Mouse (Mus musculus): ENCODE data around the gene Bok. TPM values are rescaled to one million over a fixed set of nuclear protein-coding genes. Genes with fewer than 3 reads are reported as not detected.
A peak's percentile ranks its signal among the peaks of the same experiment; 100 is the strongest.

Bok gene
- polyA plus RNA-seq, 1 experiment from 2014 or later, result 108 TPM

- Histone ChIP-seq H3K36me3 (ENCODE audit: insufficient read depth, low read length) (peaks cover 23% of the 10 kb centered on the region), H3K9me3 (ENCODE audit: low read length) (no peaks in the 10 kb centered on the region), H3K9ac (replicated peaks; ENCODE audit: low read length) (no peak overlapping the region), H3K27ac (ENCODE audit: low read length) (no peak overlapping the region), H3K4me1 (ENCODE audit: insufficient read depth, low read length) (0 out of 2 replicates have a peak, but pooled peaks cover 8% of the 10 kb centered on the region), H3K4me2 (replicated peaks; ENCODE audit: low read depth, low read length) (no peak overlapping the region), H3K27me3 (ENCODE audit: insufficient read depth, low read length) (no peaks in the 10 kb centered on the region), H3K4me3 (ENCODE audit: low read length) (no peak overlapping the region)
- WGBS, result 81% methylated on average over 1 of the region's 1 CpGs
- no peak for ATAC-seq (ENCODE audit: low FRiP score, low TSS enrichment)
Observed at GRCm38 (mm10) chr1:93702106-93702505, 16.6 kb downstream of the Bok start.

- H3K9ac ChIP-seq (replicated peaks; ENCODE audit: low read length), result no peak overlapping the region
- no peaks in the 10 kb centered on the region for H3K4me1 ChIP-seq (ENCODE audit: insufficient read depth, low read length)
- H3K4me3 ChIP-seq (ENCODE audit: low read length), result no peak overlapping the region
- H3K27ac ChIP-seq (ENCODE audit: low read length), result no peak overlapping the region
- no peak for ATAC-seq (ENCODE audit: low FRiP score, low TSS enrichment)
- WGBS, result 86% methylated on average over 10 of the region's 10 CpGs
- H3K4me2 ChIP-seq (replicated peaks; ENCODE audit: low read depth, low read length), result no peak overlapping the region
- H3K27me3 ChIP-seq (ENCODE audit: insufficient read depth, low read length), result no peaks in the 10 kb centered on the region
- H3K9me3 ChIP-seq (ENCODE audit: low read length), result 0 out of 2 replicates have a peak, but pooled peaks cover 2% of the 10 kb centered on the region
- H3K36me3 ChIP-seq (ENCODE audit: insufficient read depth, low read length), result peaks cover 25% of the 10 kb centered on the region
Observed at GRCm38 (mm10) chr1:93703472-93704048, 18.1 kb downstream of the Bok start.

- 0 out of 2 replicates have a peak, but pooled peaks cover 3% of the 10 kb centered on the region for H3K9me3 ChIP-seq (ENCODE audit: low read length)
- no peak overlapping the region for H3K4me3 ChIP-seq (ENCODE audit: low read length)
- 89% methylated on average over 9 of the region's 9 CpGs for WGBS
- H3K27ac ChIP-seq (ENCODE audit: low read length), result no peak overlapping the region
- H3K4me2 ChIP-seq (replicated peaks; ENCODE audit: low read depth, low read length), result no peak overlapping the region
- ATAC-seq (ENCODE audit: low FRiP score, low TSS enrichment), result no peak
- H3K27me3 ChIP-seq (ENCODE audit: insufficient read depth, low read length), result no peaks in the 10 kb centered on the region
- no peak overlapping the region for H3K9ac ChIP-seq (replicated peaks; ENCODE audit: low read length)
- peaks cover 27% of the 10 kb centered on the region for H3K36me3 ChIP-seq (ENCODE audit: insufficient read depth, low read length)
- no peaks in the 10 kb centered on the region for H3K4me1 ChIP-seq (ENCODE audit: insufficient read depth, low read length)
Observed at GRCm38 (mm10) chr1:93704341-93704740, 18.9 kb downstream of the Bok start.

GRCm38 (mm10) chr1:93705389-93705788, 19.9 kb downstream of the Bok start:
- Histone ChIP-seq H3K9me3 (ENCODE audit: low read length) (0 out of 2 replicates have a peak, but pooled peaks cover 3% of the 10 kb centered on the region), H3K4me3 (ENCODE audit: low read length) (no peak overlapping the region), H3K27me3 (ENCODE audit: insufficient read depth, low read length) (no peaks in the 10 kb centered on the region), H3K4me1 (ENCODE audit: insufficient read depth, low read length) (no peaks in the 10 kb centered on the region), H3K9ac (replicated peaks; ENCODE audit: low read length) (no peak overlapping the region), H3K36me3 (ENCODE audit: insufficient read depth, low read length) (peaks cover 27% of the 10 kb centered on the region), H3K27ac (ENCODE audit: low read length) (no peak overlapping the region), H3K4me2 (replicated peaks; ENCODE audit: low read depth, low read length) (no peak overlapping the region)
- WGBS, result 74% methylated on average over 3 of the region's 3 CpGs
- no peak for ATAC-seq (ENCODE audit: low FRiP score, low TSS enrichment)

GRCm38 (mm10) chr1:93716166-93716565, 30.7 kb downstream of the Bok start:
- Histone ChIP-seq H3K4me3 (ENCODE audit: low read length) (no peak overlapping the region), H3K4me2 (replicated peaks; ENCODE audit: low read depth, low read length) (no peak overlapping the region), H3K9me3 (ENCODE audit: low read length) (no peaks in the 10 kb centered on the region), H3K36me3 (ENCODE audit: insufficient read depth, low read length) (peaks cover 16% of the 10 kb centered on the region), H3K27me3 (ENCODE audit: insufficient read depth, low read length) (no peaks in the 10 kb centered on the region), H3K9ac (replicated peaks; ENCODE audit: low read length) (no peak overlapping the region), H3K4me1 (ENCODE audit: insufficient read depth, low read length) (no peaks in the 10 kb centered on the region), H3K27ac (ENCODE audit: low read length) (no peak overlapping the region)
- ATAC-seq (ENCODE audit: low FRiP score, low TSS enrichment), result no peak
- 91% methylated on average over 2 of the region's 2 CpGs for WGBS

GRCm38 (mm10) chr1:93721557-93721956, 36.1 kb downstream of the Bok start:
- peak; percentile 69 for ATAC-seq (ENCODE audit: low FRiP score, low TSS enrichment)
- no peaks in the 10 kb centered on the region for H3K4me1 ChIP-seq (ENCODE audit: insufficient read depth, low read length)
- H3K4me2 ChIP-seq (replicated peaks; ENCODE audit: low read depth, low read length), result no peak overlapping the region
- H3K4me3 ChIP-seq (ENCODE audit: low read length), result no peak overlapping the region
- no peak overlapping the region for H3K27ac ChIP-seq (ENCODE audit: low read length)
- no peaks in the 10 kb centered on the region for H3K9me3 ChIP-seq (ENCODE audit: low read length)
- no peak overlapping the region for H3K9ac ChIP-seq (replicated peaks; ENCODE audit: low read length)
- H3K27me3 ChIP-seq (ENCODE audit: insufficient read depth, low read length), result no peaks in the 10 kb centered on the region
- WGBS, result 69% methylated on average over 7 of the region's 7 CpGs
- peaks cover 19% of the 10 kb centered on the region for H3K36me3 ChIP-seq (ENCODE audit: insufficient read depth, low read length)

GRCm38 (mm10) chr1:93724623-93725022, 39.2 kb downstream of the Bok start:
- H3K36me3 ChIP-seq (ENCODE audit: insufficient read depth, low read length), result peaks cover 12% of the 10 kb centered on the region; the same call in 1 of the 2 replicates
- no peak overlapping the region for H3K4me3 ChIP-seq (ENCODE audit: low read length)
- no peak overlapping the region for H3K27ac ChIP-seq (ENCODE audit: low read length)
- H3K4me2 ChIP-seq (replicated peaks; ENCODE audit: low read depth, low read length), result no peak overlapping the region
- 90% methylated on average over 3 of the region's 3 CpGs for WGBS
- H3K4me1 ChIP-seq (ENCODE audit: insufficient read depth, low read length), result no peaks in the 10 kb centered on the region
- no peaks in the 10 kb centered on the region for H3K9me3 ChIP-seq (ENCODE audit: low read length)
- H3K27me3 ChIP-seq (ENCODE audit: insufficient read depth, low read length), result no peaks in the 10 kb centered on the region
- H3K9ac ChIP-seq (replicated peaks; ENCODE audit: low read length), result no peak overlapping the region
- no peak for ATAC-seq (ENCODE audit: low FRiP score, low TSS enrichment)

- WGBS, result 88% methylated on average over 5 of the region's 5 CpGs
- H3K9me3 ChIP-seq (ENCODE audit: low read length), result no peaks in the 10 kb centered on the region
- H3K4me1 ChIP-seq (ENCODE audit: insufficient read depth, low read length), result no peaks in the 10 kb centered on the region
- no peak overlapping the region for H3K4me2 ChIP-seq (replicated peaks; ENCODE audit: low read depth, low read length)
- no peak overlapping the region for H3K9ac ChIP-seq (replicated peaks; ENCODE audit: low read length)
- H3K27me3 ChIP-seq (ENCODE audit: insufficient read depth, low read length), result no peaks in the 10 kb centered on the region
- H3K4me3 ChIP-seq (ENCODE audit: low read length), result no peak overlapping the region
- no peak overlapping the region for H3K27ac ChIP-seq (ENCODE audit: low read length)
- peaks cover 12% of the 10 kb centered on the region; the same call in 1 of the 2 replicates for H3K36me3 ChIP-seq (ENCODE audit: insufficient read depth, low read length)
- ATAC-seq (ENCODE audit: low FRiP score, low TSS enrichment), result no peak
Observed at GRCm38 (mm10) chr1:93725665-93726064, 40.2 kb downstream of the Bok start.

GRCm38 (mm10) chr1:93726116-93726515, 40.7 kb downstream of the Bok start:
- H3K4me3 ChIP-seq (ENCODE audit: low read length), result no peak overlapping the region
- 90% methylated on average over 3 of the region's 3 CpGs for WGBS

GRCm38 (mm10) chr1:93726974-93727373, 41.5 kb downstream of the Bok start:
- Histone ChIP-seq H3K9ac (replicated peaks; ENCODE audit: low read length) (no peak overlapping the region), H3K27me3 (ENCODE audit: insufficient read depth, low read length) (no peaks in the 10 kb centered on the region), H3K4me3 (ENCODE audit: low read length) (no peak overlapping the region), H3K36me3 (ENCODE audit: insufficient read depth, low read length) (peaks cover 12% of the 10 kb centered on the region; the same call in 1 of the 2 replicates), H3K4me1 (ENCODE audit: insufficient read depth, low read length) (no peaks in the 10 kb centered on the region), H3K4me2 (replicated peaks; ENCODE audit: low read depth, low read length) (no peak overlapping the region), H3K9me3 (ENCODE audit: low read length) (no peaks in the 10 kb centered on the region), H3K27ac (ENCODE audit: low read length) (no peak overlapping the region)
- 50% methylated on average over 3 of the region's 3 CpGs for WGBS
- peak; percentile 60 for ATAC-seq (ENCODE audit: low FRiP score, low TSS enrichment)

More at GRCm38 (mm10) chr1:93726116-93726515, 40.7 kb downstream of the Bok start:
- Histone ChIP-seq H3K4me1 (ENCODE audit: insufficient read depth, low read length) (no peaks in the 10 kb centered on the region), H3K36me3 (ENCODE audit: insufficient read depth, low read length) (peaks cover 12% of the 10 kb centered on the region; the same call in 1 of the 2 replicates), H3K9ac (replicated peaks; ENCODE audit: low read length) (no peak overlapping the region), H3K27me3 (ENCODE audit: insufficient read depth, low read length) (no peaks in the 10 kb centered on the region), H3K4me2 (replicated peaks; ENCODE audit: low read depth, low read length) (no peak overlapping the region), H3K9me3 (ENCODE audit: low read length) (no peaks in the 10 kb centered on the region), H3K27ac (ENCODE audit: low read length) (no peak overlapping the region)
- ATAC-seq (ENCODE audit: low FRiP score, low TSS enrichment), result no peak
